Mouse (Mus musculus) pancreas, adult 10 weeks (tissue): ENCODE results near the gene Mettl21c. TPM values are rescaled to one million over a fixed set of nuclear protein-coding genes. Genes with fewer than 3 reads are reported as not detected.

Experiments
- polyA plus RNA-seq: library from polyadenylated mRNA; stranded (reverse); fragments of 350-450 nt; fragmentation: Illumina TruSeq; extraction: RNeasy Lipid Tissue Mini Kit (QIAGEN cat#74804); gene quantifications from one replicate; pipeline ENCODE4 v1.2.3, GENCODE M21; 2015; ENCODE audit warnings: low read depth, low replicate concordance; ENCODE audit not compliant: insufficient read depth

Gene Mettl21c
- polyA plus RNA-seq = not detected

GRCm38 (mm10) chr1:44019934-44020333, at the start of gene Mettl21c:
Mettl21c (minus strand) TSS chr1:44020034.

GRCm38 (mm10) chr1:44061836-44062235, 42.0 kb upstream of the Mettl21c start, which contains the start of gene Gm8251:
Gm8251 (minus strand) TSS chr1:44061936.

Other genes with a start within 250 kb of the Mettl21c start
- gene Uxs1, start 192.2 kb downstream of the Mettl21c start, polyA plus RNA-seq = 2.9 TPM
- 6.1 TPM for gene Tpp2, start 86.4 kb downstream of the Mettl21c start, polyA plus RNA-seq
- gene Gm8251, start 41.9 kb upstream of the Mettl21c start, polyA plus RNA-seq = 0.17 TPM
- 8.2 TPM for gene Tex30, start 82.4 kb upstream of the Mettl21c start, polyA plus RNA-seq
- 5.6 TPM for gene Kdelc1, start 98.8 kb upstream of the Mettl21c start, polyA plus RNA-seq
- gene Bivm, start 98.9 kb upstream of the Mettl21c start, polyA plus RNA-seq = 5.0 TPM
- gene Ercc5, start 127.7 kb upstream of the Mettl21c start, polyA plus RNA-seq = 5.7 TPM
- not detected for gene Mettl21e, start 198.9 kb upstream of the Mettl21c start, polyA plus RNA-seq